Mouse (Mus musculus): Measurements from ENCODE around the gene Ep400. TPM values are rescaled to one million over a fixed set of nuclear protein-coding genes. Genes with fewer than 3 reads are reported as not detected.

Gene Ep400
- polyA plus RNA-seq, 1 experiment from 2014 or later, result 64.6 TPM

- H3K4me3 ChIP-seq, result no peak overlapping the region
- H3K9me3 ChIP-seq, result no peaks in the 10 kb centered on the region
- H3K27ac ChIP-seq, result no peak overlapping the region
- no peak overlapping the region for H3K4me2 ChIP-seq
- H3K4me1 ChIP-seq, result no peaks in the 10 kb centered on the region
- H3K36me3 ChIP-seq (replicated peaks), result peaks cover 63% of the 10 kb centered on the region
- WGBS, result 74% methylated on average over 4 of the region's 4 CpGs
- no peak overlapping the region for H3K9ac ChIP-seq
- no peaks in the 10 kb centered on the region for H3K27me3 ChIP-seq (replicated peaks)
- no peak for ATAC-seq (replicated peaks)
Observed at GRCm38 (mm10) chr5:110797696-110798095, 27.2 kb upstream of the Ep400 start.

GRCm38 (mm10) chr5:110794363-110794762 is 23.8 kb upstream of the Ep400 start:
- Histone ChIP-seq H3K9me3 (no peaks in the 10 kb centered on the region), H3K9ac (no peak overlapping the region), H3K27me3 (replicated peaks) (no peaks in the 10 kb centered on the region), H3K36me3 (replicated peaks) (peaks cover 87% of the 10 kb centered on the region), H3K27ac (no peak overlapping the region), H3K4me2 (no peak overlapping the region), H3K4me3 (no peak overlapping the region), H3K4me1 (no peaks in the 10 kb centered on the region)
- ATAC-seq (replicated peaks), result no peak
- 91% methylated on average over 7 of the region's 7 CpGs for WGBS

GRCm38 (mm10) chr5:110788684-110789083 is 18.2 kb upstream of the Ep400 start:
- peak; percentile 30; the same call in 1 of the 2 replicates for ATAC-seq (replicated peaks)
- Histone ChIP-seq H3K4me3 (no peak overlapping the region), H3K27ac (no peak overlapping the region), H3K9ac (no peak overlapping the region), H3K27me3 (replicated peaks) (no peaks in the 10 kb centered on the region), H3K4me1 (no peaks in the 10 kb centered on the region), H3K4me2 (no peak overlapping the region), H3K9me3 (no peaks in the 10 kb centered on the region), H3K36me3 (replicated peaks) (peaks cover 70% of the 10 kb centered on the region)
- WGBS, result 68% methylated on average over 5 of the region's 5 CpGs

DNA sequence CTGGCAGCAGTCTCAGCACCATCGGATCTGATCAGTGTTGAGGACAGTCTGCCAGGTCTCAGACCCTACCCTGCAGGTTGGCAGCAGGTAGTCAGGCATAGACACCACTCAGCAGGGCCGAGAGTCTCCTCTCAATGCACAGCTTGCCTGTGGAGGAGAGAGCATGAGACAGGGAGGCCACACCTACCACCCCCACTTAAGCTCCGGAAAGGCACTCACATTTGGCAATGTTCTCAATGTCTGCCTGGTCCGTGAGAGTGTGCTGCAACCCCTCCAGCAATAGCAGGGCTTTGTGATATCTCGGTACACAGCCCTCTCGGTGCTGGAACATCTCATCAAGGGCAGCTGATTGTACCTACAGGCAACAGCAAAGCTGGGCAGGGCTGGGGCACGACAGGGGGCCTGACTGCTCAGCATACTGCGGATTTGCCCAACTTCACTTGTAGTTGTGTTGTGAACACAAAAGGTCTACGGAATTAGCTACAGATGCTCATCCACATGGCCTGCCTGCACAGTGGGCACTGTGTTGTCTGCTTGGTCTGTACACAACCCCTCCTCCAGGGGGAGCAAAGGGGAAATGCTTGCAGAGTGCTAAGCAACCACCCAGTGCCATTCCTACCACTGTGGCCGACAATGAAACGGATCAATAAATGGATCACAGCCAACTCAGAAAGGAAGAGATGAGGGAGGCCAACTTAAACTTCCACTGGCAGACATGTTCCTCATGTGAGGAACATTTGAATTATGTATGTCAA is 15.7 kb upstream of the Ep400 start:
- WGBS, result 80% methylated on average over 11 of the region's 11 CpGs
- Histone ChIP-seq H3K9ac (no peak overlapping the region), H3K36me3 (replicated peaks) (peaks cover 48% of the 10 kb centered on the region), H3K27me3 (replicated peaks) (no peaks in the 10 kb centered on the region), H3K4me1 (peaks cover under 1% of the 10 kb centered on the region; the same call in 1 of the 2 replicates), H3K9me3 (no peaks in the 10 kb centered on the region), H3K4me3 (no peak overlapping the region), H3K4me2 (no peak overlapping the region), H3K27ac (no peak overlapping the region)
- ATAC-seq (replicated peaks), result no peak

DNA sequence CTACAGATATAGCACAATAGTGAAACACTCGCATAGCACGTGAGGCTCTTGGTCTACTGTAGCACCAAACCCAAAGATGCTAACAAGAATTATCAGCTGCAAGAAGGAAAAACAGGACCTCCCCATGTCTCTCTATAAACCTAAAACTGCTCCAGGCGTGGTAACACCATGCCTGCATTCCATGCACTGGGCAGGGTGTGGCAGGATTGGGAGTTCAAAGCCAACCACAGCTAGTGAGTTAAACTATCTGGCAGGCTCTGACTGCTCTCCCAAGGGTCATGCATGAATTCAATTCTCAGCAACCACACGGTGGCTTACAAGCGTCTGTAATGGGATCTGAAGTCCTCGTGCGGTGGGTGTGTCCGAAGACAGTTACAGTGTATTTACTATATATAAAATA is 12.6 kb upstream of the Ep400 start:
- ATAC-seq (replicated peaks), result no peak
- WGBS, result 71% methylated on average over 8 of the region's 8 CpGs
- Histone ChIP-seq H3K27ac (no peak overlapping the region), H3K4me2 (no peak overlapping the region), H3K36me3 (replicated peaks) (peaks cover 26% of the 10 kb centered on the region), H3K4me3 (no peak overlapping the region), H3K4me1 (peaks cover 20% of the 10 kb centered on the region), H3K9me3 (no peaks in the 10 kb centered on the region), H3K27me3 (replicated peaks) (no peaks in the 10 kb centered on the region), H3K9ac (no peak overlapping the region)

DNA sequence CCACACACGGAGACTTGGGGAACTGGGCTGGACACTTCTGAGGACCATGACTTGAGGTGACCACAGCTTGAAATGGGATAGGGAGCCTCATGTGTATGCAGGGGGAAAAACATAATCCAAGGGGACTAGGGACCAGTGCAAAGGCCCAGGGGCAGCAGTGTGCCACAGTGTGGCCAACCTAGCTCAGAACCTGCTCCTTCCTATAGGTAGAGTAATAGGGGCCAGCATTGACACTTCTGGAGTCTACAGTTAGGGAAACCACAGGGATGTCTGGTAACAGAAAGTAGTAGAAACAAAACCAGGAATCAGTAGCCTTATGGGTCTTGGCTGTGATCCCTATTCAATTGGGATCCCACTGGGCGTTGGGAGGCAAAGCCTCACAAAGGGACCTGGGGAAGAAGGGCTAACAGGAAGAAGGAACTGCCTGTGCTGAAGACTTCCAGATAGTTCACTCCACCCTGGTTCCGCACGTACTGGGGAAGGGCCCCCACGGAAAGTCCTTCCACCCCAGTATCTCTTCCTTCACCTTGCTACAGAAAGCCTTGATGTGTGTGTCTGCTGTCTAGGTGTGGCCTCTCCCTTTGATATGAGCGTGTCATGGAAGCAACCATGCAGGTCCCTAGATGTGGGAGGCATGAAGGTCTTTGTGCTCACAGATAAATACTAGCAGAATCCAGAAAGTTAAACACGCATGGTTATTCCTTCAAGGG is 11.2 kb upstream of the Ep400 start:
- Histone ChIP-seq H3K9ac (no peak overlapping the region), H3K27me3 (replicated peaks) (no peaks in the 10 kb centered on the region), H3K4me1 (peaks cover 20% of the 10 kb centered on the region), H3K4me3 (no peak overlapping the region), H3K27ac (no peak overlapping the region), H3K4me2 (no peak overlapping the region), H3K9me3 (no peaks in the 10 kb centered on the region), H3K36me3 (replicated peaks) (peaks cover 11% of the 10 kb centered on the region)
- WGBS, result 84% methylated on average over 7 of the region's 7 CpGs
- no peak for ATAC-seq (replicated peaks)

GRCm38 (mm10) chr5:110780761-110781528 is 10.4 kb upstream of the Ep400 start:
- Histone ChIP-seq H3K9me3 (no peaks in the 10 kb centered on the region), H3K4me1 (peaks cover 20% of the 10 kb centered on the region), H3K4me3 (peak overlapping the region; percentile 67), H3K27ac (peak overlapping the region; percentile 57), H3K36me3 (replicated peaks) (peaks cover 10% of the 10 kb centered on the region), H3K9ac (peak overlapping the region; percentile 60), H3K27me3 (replicated peaks) (no peaks in the 10 kb centered on the region), H3K4me2 (peak overlapping the region; percentile 93)
- peak; percentile 84 for ATAC-seq (replicated peaks)
- WGBS, result 56% methylated on average over 10 of the region's 10 CpGs

- WGBS, result under 1% methylated on average over 56 of the region's 57 CpGs
- no peaks in the 10 kb centered on the region for H3K9me3 ChIP-seq
- peak within 1 kb of the TSS; percentile 57 for H3K27ac ChIP-seq
- H3K36me3 ChIP-seq (replicated peaks), result 0 out of 2 replicates have a peak, but pooled peaks cover 4% of the 10 kb centered on the region
- peak within 1 kb of the TSS; percentile 60 for H3K9ac ChIP-seq
- peak within 1 kb of the TSS; percentile 93 for H3K4me2 ChIP-seq
- H3K4me3 ChIP-seq, result peak within 1 kb of the TSS; percentile 67
- peaks cover 20% of the 10 kb centered on the region for H3K4me1 ChIP-seq
- no peaks in the 10 kb centered on the region for H3K27me3 ChIP-seq (replicated peaks)
- ATAC-seq (replicated peaks), result peak; percentile 87
Observed at GRCm38 (mm10) chr5:110779998-110780760, 9.7 kb upstream of the Ep400 start, which contains the start of gene Pus1. Gene Pus1 (minus strand): TSS chr5:110780659.

- Histone ChIP-seq H3K27me3 (replicated peaks) (no peaks in the 10 kb centered on the region), H3K4me1 (peaks cover 20% of the 10 kb centered on the region), H3K27ac (no peak overlapping the region), H3K9ac (peak overlapping the region; percentile 60), H3K36me3 (replicated peaks) (0 out of 2 replicates have a peak, but pooled peaks cover 4% of the 10 kb centered on the region), H3K4me2 (peak overlapping the region; percentile 93), H3K9me3 (no peaks in the 10 kb centered on the region), H3K4me3 (peak overlapping the region; percentile 67)
- no peak for ATAC-seq (replicated peaks)
- 25% methylated on average over 15 of the region's 15 CpGs for WGBS
Observed at GRCm38 (mm10) chr5:110779276-110779997, 8.9 kb upstream of the Ep400 start.

- Histone ChIP-seq H3K4me1 (peaks cover 20% of the 10 kb centered on the region), H3K4me3 (no peak overlapping the region), H3K9me3 (no peaks in the 10 kb centered on the region), H3K4me2 (no peak overlapping the region), H3K27ac (no peak overlapping the region), H3K9ac (no peak overlapping the region), H3K27me3 (replicated peaks) (no peaks in the 10 kb centered on the region), H3K36me3 (replicated peaks) (peaks cover 7% of the 10 kb centered on the region; the same call in 1 of the 2 replicates)
- no peak for ATAC-seq (replicated peaks)
- WGBS, result 94% methylated on average over 12 of the region's 12 CpGs
Observed at GRCm38 (mm10) chr5:110778263-110778662, 7.7 kb upstream of the Ep400 start.

- H3K4me2 ChIP-seq, result no peak overlapping the region
- H3K4me3 ChIP-seq, result no peak overlapping the region
- H3K27ac ChIP-seq, result no peak overlapping the region
- 97% methylated on average over 2 of the region's 2 CpGs for WGBS
- H3K4me1 ChIP-seq, result peaks cover 18% of the 10 kb centered on the region
- ATAC-seq (replicated peaks), result no peak
- H3K36me3 ChIP-seq (replicated peaks), result peaks cover 7% of the 10 kb centered on the region; the same call in 1 of the 2 replicates
- H3K9me3 ChIP-seq, result no peaks in the 10 kb centered on the region
- H3K27me3 ChIP-seq (replicated peaks), result no peaks in the 10 kb centered on the region
- H3K9ac ChIP-seq, result no peak overlapping the region
Observed at GRCm38 (mm10) chr5:110776141-110776540, 5.6 kb upstream of the Ep400 start.
